Mouse (Mus musculus) heart, embryonic 11.5 days (tissue): ENCODE data around the gene Sema7a. TPM values are rescaled to one million over a fixed set of nuclear protein-coding genes. Genes with fewer than 3 reads are reported as not detected.

Experiments
- ATAC-seq: fragments of 200-750 bp; cut with Nextera tagmentation; replicated peaks from 2 replicates; pipeline ENCODE4 v1.8.0; 2017; ENCODE audit warnings: moderate library complexity; ENCODE audit not compliant: insufficient number of reproducible peaks, low FRiP score, low TSS enrichment
- H3K27ac ChIP-seq: fragments of 300-500 bp; sonication (generic); 2 replicates; pipeline ENCODE4 v1.5.1; 2014; ENCODE audit warnings: mild to moderate bottlenecking, low read depth, low read length
- H3K27me3 ChIP-seq: fragments of 300-500 bp; sonication (generic); 2 replicates; pipeline ENCODE4 v1.6.1; 2014; ENCODE audit warnings: mild to moderate bottlenecking, low read length, mixed read lengths; ENCODE audit not compliant: control insufficient read depth, insufficient read depth
- H3K36me3 ChIP-seq: fragments of 300-500 bp; sonication (generic); 2 replicates; pipeline ENCODE4 v1.6.1; 2014; ENCODE audit warnings: mild to moderate bottlenecking, low read length, moderate library complexity, mixed read lengths; ENCODE audit not compliant: control insufficient read depth, insufficient read depth
- H3K4me1 ChIP-seq: fragments of 300-500 bp; sonication (generic); 2 replicates; pipeline ENCODE4 v1.6.1; 2014; ENCODE audit warnings: low read length; ENCODE audit not compliant: control insufficient read depth, insufficient read depth
- H3K4me2 ChIP-seq: fragments of 300-500 bp; sonication (generic); 2 replicates; pipeline ENCODE4 v1.6.1; 2014; ENCODE audit warnings: mild to moderate bottlenecking, moderate library complexity
- H3K4me3 ChIP-seq: fragments of 300-500 bp; sonication (generic); 2 replicates; pipeline ENCODE4 v1.5.1; 2014; ENCODE audit warnings: low read depth, low read length
- H3K9ac ChIP-seq: fragments of 300-500 bp; sonication (generic); 2 replicates; pipeline ENCODE4 v1.6.1; 2014; ENCODE audit warnings: mild to moderate bottlenecking, low read depth, low read length, moderate library complexity
- H3K9me3 ChIP-seq: fragments of 300-500 bp; sonication (generic); replicated peaks from 2 replicates; pipeline ENCODE4 v1.6.1; 2016; ENCODE audit warnings: low read length; ENCODE audit not compliant: control insufficient read depth
- WGBS: fragments of 180-500 bp; shearing (Covaris S2); extraction: QIAGEN DNeasy Blood & Tissue Kit; methylation state at CpG from one replicate; pipeline ENCODE4 v1.1.7; 2014; ENCODE audit not compliant: insufficient replicate concordance; 5-methylcytosine and 5-hydroxymethylcytosine counted together
- polyA plus RNA-seq: library from polyadenylated mRNA; unstranded; fragments of >200 nt; fragmentation: Nextera tagmentation; extraction: Ambion mirVana; gene quantifications from 2 replicates; pipeline ENCODE4 v1.2.1, GENCODE M21; 2014

Gene Sema7a
- polyA plus RNA-seq, 1 experiment from 2014 or later, result 0.17 TPM

DNA sequence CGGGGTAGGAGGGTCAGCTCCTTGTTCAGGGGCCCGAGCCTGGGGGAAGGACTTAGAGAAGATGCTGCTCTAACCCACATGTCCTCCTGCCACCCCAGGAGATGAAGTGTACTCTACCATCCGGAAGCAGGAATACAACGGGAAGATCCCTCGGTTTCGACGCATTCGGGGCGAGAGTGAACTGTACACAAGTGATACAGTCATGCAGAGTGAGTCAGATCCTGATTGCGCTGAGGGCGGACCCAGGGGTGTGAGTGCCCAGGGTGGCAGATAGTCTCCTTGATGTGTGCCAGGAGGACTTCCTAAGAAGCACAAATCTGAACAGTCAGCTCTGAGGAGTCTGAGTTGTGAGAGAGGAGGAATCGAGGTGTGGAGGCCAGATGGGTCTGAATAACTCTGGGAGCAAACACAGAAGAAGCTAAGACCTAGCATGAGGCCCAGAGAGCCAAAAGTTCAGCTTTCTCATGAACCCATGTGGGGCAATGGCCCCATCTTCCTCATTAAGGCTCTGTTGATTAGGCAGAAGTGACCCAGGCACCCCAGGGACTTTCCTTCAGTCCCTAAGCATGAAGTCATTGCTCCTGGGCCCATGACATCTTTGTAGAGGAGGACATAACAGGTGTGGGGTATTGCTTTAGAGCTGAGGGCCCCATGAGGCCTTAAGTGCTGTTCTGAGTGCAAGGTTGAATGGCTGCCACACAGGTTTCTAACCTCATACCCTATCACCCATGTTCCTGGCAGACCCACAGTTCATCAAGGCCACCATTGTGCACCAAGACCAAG is 15.2 kb downstream of the Sema7a start:
- no peak for ATAC-seq
- Histone ChIP-seq H3K4me1 (peaks cover 17% of the 10 kb centered on the region), H3K4me2 (no peak overlapping the region), H3K9ac (no peak overlapping the region), H3K9me3 (no peaks in the 10 kb centered on the region), H3K27ac (no peak overlapping the region), H3K36me3 (no peaks in the 10 kb centered on the region), H3K27me3 (peaks cover 8% of the 10 kb centered on the region; the same call in 1 of the 2 replicates), H3K4me3 (no peak overlapping the region)
- WGBS, result 83% methylated on average over 12 of the region's 12 CpGs

- Histone ChIP-seq H3K4me3 (no peak overlapping the region), H3K27me3 (peaks cover 8% of the 10 kb centered on the region; the same call in 1 of the 2 replicates), H3K9me3 (no peaks in the 10 kb centered on the region), H3K27ac (no peak overlapping the region), H3K4me1 (peaks cover 14% of the 10 kb centered on the region), H3K9ac (no peak overlapping the region), H3K4me2 (no peak overlapping the region), H3K36me3 (no peaks in the 10 kb centered on the region)
- 80% methylated on average over 6 of the region's 6 CpGs for WGBS
- ATAC-seq, result no peak
Measured at GRCm38 (mm10) chr9:57955764-57956163, 15.9 kb downstream of the Sema7a start.

DNA sequence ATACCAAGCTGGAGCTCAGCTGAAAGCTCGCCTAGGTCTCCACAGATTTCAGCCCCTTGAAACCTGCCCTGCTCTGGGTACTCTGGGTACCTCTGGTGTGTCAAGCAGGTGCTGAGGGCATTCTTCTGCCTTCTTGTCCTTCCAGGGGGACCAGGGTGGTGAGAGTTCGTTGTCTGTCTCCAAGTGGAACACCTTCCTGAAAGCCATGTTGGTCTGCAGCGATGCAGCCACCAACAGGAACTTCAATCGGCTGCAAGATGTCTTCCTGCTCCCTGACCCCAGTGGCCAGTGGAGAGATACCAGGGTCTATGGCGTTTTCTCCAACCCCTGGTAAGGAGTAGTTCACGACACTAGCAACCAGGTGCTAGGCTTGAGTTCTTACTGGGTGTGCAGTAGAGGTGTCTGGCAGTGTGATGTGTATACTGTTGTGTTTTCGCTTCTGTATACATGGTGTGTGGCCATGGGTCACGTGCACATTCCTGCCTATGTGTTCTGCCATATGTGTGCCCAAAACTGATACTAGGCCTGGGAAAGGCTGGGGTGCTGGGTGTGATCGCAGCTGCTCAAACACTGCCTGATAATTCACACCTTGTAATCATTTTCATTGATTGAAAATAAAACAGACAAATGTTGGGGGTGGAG is 16.4 kb downstream of the Sema7a start:
- no peak overlapping the region for H3K27ac ChIP-seq
- WGBS, result 75% methylated on average over 9 of the region's 9 CpGs
- H3K9ac ChIP-seq, result no peak overlapping the region
- no peaks in the 10 kb centered on the region for H3K9me3 ChIP-seq
- peaks cover 11% of the 10 kb centered on the region for H3K4me1 ChIP-seq
- peaks cover 8% of the 10 kb centered on the region; the same call in 1 of the 2 replicates for H3K27me3 ChIP-seq
- no peak for ATAC-seq
- H3K36me3 ChIP-seq, result no peaks in the 10 kb centered on the region
- no peak overlapping the region for H3K4me3 ChIP-seq
- H3K4me2 ChIP-seq, result no peak overlapping the region

DNA sequence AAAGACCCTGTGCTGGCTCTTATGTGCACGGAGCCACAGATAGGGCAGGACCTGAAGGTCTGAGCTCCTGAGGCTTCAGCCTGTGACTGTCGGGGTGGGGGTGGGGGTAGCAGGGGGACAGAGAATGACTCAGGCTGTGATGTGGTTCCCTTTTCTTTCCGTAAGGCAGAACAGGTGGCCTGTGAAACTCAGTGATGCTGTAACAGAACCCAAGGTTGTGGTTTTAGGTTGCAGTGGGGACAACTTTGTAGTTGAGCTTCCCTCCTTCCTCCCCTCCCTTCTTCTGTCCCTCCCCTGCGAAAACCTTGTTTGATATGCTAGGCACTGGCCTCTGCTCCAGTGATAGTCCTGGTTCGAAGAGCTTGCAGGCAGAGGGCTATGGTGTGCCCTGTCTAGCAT is 16.9 kb downstream of the Sema7a start:
- H3K27ac ChIP-seq, result no peak overlapping the region
- H3K4me3 ChIP-seq, result no peak overlapping the region
- 74% methylated on average over 5 of the region's 5 CpGs for WGBS

DNA sequence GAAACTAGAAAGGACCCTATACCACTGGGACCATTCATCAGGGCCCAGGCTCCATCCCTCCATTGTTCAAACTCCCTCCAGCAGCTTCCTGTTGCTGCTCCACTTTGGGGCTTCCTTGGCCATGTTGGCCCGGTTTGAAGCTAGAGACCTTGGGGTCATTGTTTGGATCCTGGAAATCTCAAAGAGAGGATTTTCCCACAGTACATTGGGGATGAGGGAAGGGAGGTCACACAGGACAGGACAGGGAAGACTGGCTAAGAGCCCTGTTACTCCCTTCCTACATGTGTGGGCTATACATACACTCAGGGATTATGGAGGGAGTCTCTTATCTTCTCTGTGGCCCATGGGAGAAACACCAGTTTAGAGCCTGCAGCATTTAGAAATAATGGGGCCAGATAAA is 18.7 kb downstream of the Sema7a start:
- 85% methylated on average over 1 of the region's 1 CpGs for WGBS
- no peaks in the 10 kb centered on the region for H3K9me3 ChIP-seq
- ATAC-seq, result no peak
- H3K4me3 ChIP-seq, result no peak overlapping the region
- H3K4me2 ChIP-seq, result no peak overlapping the region
- no peak overlapping the region for H3K27ac ChIP-seq
- H3K27me3 ChIP-seq, result peaks cover 5% of the 10 kb centered on the region; the same call in 1 of the 2 replicates
- H3K4me1 ChIP-seq, result peaks cover 13% of the 10 kb centered on the region
- no peak overlapping the region for H3K9ac ChIP-seq
- H3K36me3 ChIP-seq, result no peaks in the 10 kb centered on the region

More for the DNA sequence above, 16.9 kb downstream of the Sema7a start:
- Histone ChIP-seq H3K36me3 (no peaks in the 10 kb centered on the region), H3K4me1 (peaks cover 9% of the 10 kb centered on the region), H3K27me3 (peaks cover 5% of the 10 kb centered on the region; the same call in 1 of the 2 replicates), H3K9ac (no peak overlapping the region), H3K9me3 (no peaks in the 10 kb centered on the region), H3K4me2 (no peak overlapping the region)
- ATAC-seq, result no peak

GRCm38 (mm10) chr9:57959399-57959798 is 19.5 kb downstream of the Sema7a start:
- WGBS, result 48% methylated on average over 10 of the region's 10 CpGs
- H3K4me2 ChIP-seq, result no peak overlapping the region
- no peak overlapping the region for H3K27ac ChIP-seq
- no peaks in the 10 kb centered on the region for H3K9me3 ChIP-seq
- no peak for ATAC-seq
- no peak overlapping the region for H3K9ac ChIP-seq
- no peaks in the 10 kb centered on the region for H3K36me3 ChIP-seq
- H3K27me3 ChIP-seq, result peaks cover 2% of the 10 kb centered on the region; the same call in 1 of the 2 replicates
- no peak overlapping the region for H3K4me3 ChIP-seq
- peaks cover 13% of the 10 kb centered on the region for H3K4me1 ChIP-seq

- no peak overlapping the region for H3K4me2 ChIP-seq
- WGBS, result 74% methylated on average over 17 of the region's 17 CpGs
- no peak overlapping the region for H3K4me3 ChIP-seq
- no peaks in the 10 kb centered on the region for H3K36me3 ChIP-seq
- H3K27me3 ChIP-seq, result no peaks in the 10 kb centered on the region
- ATAC-seq, result no peak
- H3K4me1 ChIP-seq, result peaks cover 13% of the 10 kb centered on the region
- no peaks in the 10 kb centered on the region for H3K9me3 ChIP-seq
- H3K9ac ChIP-seq, result no peak overlapping the region
- no peak overlapping the region for H3K27ac ChIP-seq
Measured at GRCm38 (mm10) chr9:57959886-57960866, 20.3 kb downstream of the Sema7a start.

- 84% methylated on average over 15 of the region's 15 CpGs for whole genome bisulfite sequencing
Measured at GRCm38 (mm10) chr9:57961226-57961625, 21.3 kb downstream of the Sema7a start.

More at GRCm38 (mm10) chr9:57961226-57961625, 21.3 kb downstream of the Sema7a start:
- no peaks in the 10 kb centered on the region for H3K9me3 ChIP-seq
- H3K9ac ChIP-seq, result no peak overlapping the region
- no peak overlapping the region for H3K27ac ChIP-seq
- H3K4me1 ChIP-seq, result peaks cover 13% of the 10 kb centered on the region
- H3K4me2 ChIP-seq, result no peak overlapping the region
- no peaks in the 10 kb centered on the region for H3K36me3 ChIP-seq
- no peak overlapping the region for H3K4me3 ChIP-seq
- no peaks in the 10 kb centered on the region for H3K27me3 ChIP-seq
- no peak for ATAC-seq
